Mouse (Mus musculus): ENCODE measurements around the gene Prelp. TPM values are rescaled to one million over a fixed set of nuclear protein-coding genes. Genes with fewer than 3 reads are reported as not detected.

The Prelp gene
- total RNA-seq, 1 experiment: not detected

DNA sequence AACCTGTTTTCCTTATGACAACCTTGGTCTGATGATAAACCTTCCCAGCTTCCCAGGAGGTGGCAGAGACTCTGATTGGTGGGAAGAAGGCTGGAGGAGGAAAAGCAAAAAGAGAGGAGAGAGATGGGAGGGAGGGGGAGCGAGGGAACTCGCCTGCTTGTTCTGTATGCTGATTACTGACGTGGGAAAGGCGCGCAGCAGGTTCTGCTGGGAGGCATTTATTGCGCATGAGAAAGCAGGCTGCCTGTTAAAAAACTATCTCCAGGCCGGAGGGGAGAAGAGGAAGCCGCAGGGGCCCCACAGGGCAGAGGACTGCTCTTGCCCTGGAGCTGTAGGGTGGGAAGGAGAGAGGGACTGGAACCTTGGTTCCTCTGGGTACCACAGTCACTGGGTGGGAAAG lies 34.2 kb downstream of the Prelp start:
- TF ChIP-seq MAFK (IDR thresholded peaks at IDR 0.05; ENCODE audit: insufficient read depth, low read depth, low read length) (no peak), ZNF384 (IDR thresholded peaks at IDR 0.05; ENCODE audit: low read depth, low read length) (no peak), ZC3H11A (IDR thresholded peaks at IDR 0.05; ENCODE audit: borderline replicate concordance, low read depth, low read length) (no peak), HCFC1 (IDR thresholded peaks at IDR 0.05; ENCODE audit: borderline replicate concordance, insufficient read depth, low read length) (no peak), CHD2 (IDR thresholded peaks at IDR 0.05; ENCODE audit: low read depth, low read length) (no peak)
- H3K36me3 ChIP-seq (ENCODE audit: control insufficient read depth, insufficient read depth, low read length, poor library complexity, severe bottlenecking): no peaks in the 10 kb centered on the region
- H3K9ac ChIP-seq (ENCODE audit: insufficient read depth, low read depth, low read length, poor library complexity, severe bottlenecking): no peak overlapping the region
- no peak overlapping the region for H3K4me3 ChIP-seq (ENCODE audit: insufficient read depth in 1 of 2, low read depth in 1 of 2, low read length in 2 of 2, poor library complexity in 1 of 2, severe bottlenecking in 1 of 2)
- H3K9me3 ChIP-seq (ENCODE audit: control insufficient read depth, insufficient read depth, low read depth, low read length): no peaks in the 10 kb centered on the region
- no peak overlapping the region for H3K27ac ChIP-seq (ENCODE audit: insufficient read depth, low read depth, low read length, poor library complexity, severe bottlenecking)
- no peak for DNase-seq (ENCODE audit: low read depth, low spot score)
- peaks cover 10 to 30% of the 10 kb centered on the region in 2 experiments for H3K4me1 ChIP-seq (ENCODE audit: control insufficient read depth in 2 of 2, insufficient read depth in 2 of 2, low read length in 2 of 2, poor library complexity in 1 of 2)
- in situ Hi-C loops (cut with MboI; ENCODE audit: low sequenced_read_pairs in 2 of 2, unreplicated experiment in 2 of 2): no loop called here

DNA sequence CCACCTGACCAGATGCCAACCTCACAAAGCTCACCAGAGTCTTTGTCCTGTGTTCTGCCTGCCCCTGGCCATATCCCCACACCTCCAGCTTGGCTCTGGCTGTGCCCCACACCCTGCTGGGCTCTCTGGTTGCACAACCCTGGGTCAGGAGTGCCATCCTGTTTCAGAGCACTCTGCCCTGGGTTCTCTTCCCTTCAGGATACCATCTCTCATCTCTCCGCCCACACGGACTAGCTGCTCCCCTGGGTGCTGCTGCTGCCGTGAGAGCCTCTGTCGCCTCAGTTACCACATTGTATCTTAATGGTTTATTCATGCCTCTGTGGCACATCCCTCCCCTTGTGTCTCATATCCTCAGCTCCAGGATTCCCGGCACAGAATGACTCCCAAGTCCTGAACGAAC lies 34.8 kb downstream of the Prelp start:
- in situ Hi-C loops (cut with MboI; ENCODE audit: low sequenced_read_pairs in 2 of 2, unreplicated experiment in 2 of 2): no loop called here
- no peaks in the 10 kb centered on the region for H3K36me3 ChIP-seq (ENCODE audit: control insufficient read depth, insufficient read depth, low read length, poor library complexity, severe bottlenecking)
- no peak overlapping the region for H3K27ac ChIP-seq (ENCODE audit: insufficient read depth, low read depth, low read length, poor library complexity, severe bottlenecking)
- peaks cover 7 to 27% of the 10 kb centered on the region in 2 experiments for H3K4me1 ChIP-seq (ENCODE audit: control insufficient read depth in 2 of 2, insufficient read depth in 2 of 2, low read length in 2 of 2, poor library complexity in 1 of 2)
- no peak overlapping the region for H3K9ac ChIP-seq (ENCODE audit: insufficient read depth, low read depth, low read length, poor library complexity, severe bottlenecking)
- DNase-seq (ENCODE audit: low read depth, low spot score): no peak
- H3K4me3 ChIP-seq (ENCODE audit: insufficient read depth in 1 of 2, low read depth in 1 of 2, low read length in 2 of 2, poor library complexity in 1 of 2, severe bottlenecking in 1 of 2): no peak overlapping the region
- TF ChIP-seq ZNF384 (IDR thresholded peaks at IDR 0.05; ENCODE audit: low read depth, low read length) (no peak), HCFC1 (IDR thresholded peaks at IDR 0.05; ENCODE audit: borderline replicate concordance, insufficient read depth, low read length) (no peak), MAFK (IDR thresholded peaks at IDR 0.05; ENCODE audit: insufficient read depth, low read depth, low read length) (no peak), CHD2 (IDR thresholded peaks at IDR 0.05; ENCODE audit: low read depth, low read length) (no peak), ZC3H11A (IDR thresholded peaks at IDR 0.05; ENCODE audit: borderline replicate concordance, low read depth, low read length) (no peak)
- no peaks in the 10 kb centered on the region for H3K9me3 ChIP-seq (ENCODE audit: control insufficient read depth, insufficient read depth, low read depth, low read length)

DNA sequence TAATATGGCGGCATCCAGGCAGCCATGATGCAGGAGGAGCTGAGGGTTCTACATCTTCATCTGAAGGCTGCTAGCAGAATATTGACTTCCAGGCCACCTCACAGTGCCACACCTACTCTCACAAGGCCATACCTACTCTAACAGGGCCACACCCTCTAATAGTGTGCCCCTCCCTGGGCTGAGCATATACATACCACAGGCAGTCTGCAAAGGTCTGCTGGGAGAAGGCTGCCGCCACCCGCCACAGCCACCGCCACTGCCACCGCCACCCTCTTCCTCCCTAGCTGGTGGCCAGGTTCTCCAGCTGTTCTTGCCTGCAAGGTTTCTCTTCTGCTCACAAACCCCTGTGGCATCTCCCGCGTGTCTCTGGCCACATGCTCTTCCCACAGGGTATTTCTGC lies 35.4 kb downstream of the Prelp start:
- Histone ChIP-seq H3K4me3 (ENCODE audit: insufficient read depth in 1 of 2, low read depth in 1 of 2, low read length in 2 of 2, poor library complexity in 1 of 2, severe bottlenecking in 1 of 2) (no peak overlapping the region), H3K9me3 (ENCODE audit: control insufficient read depth, insufficient read depth, low read depth, low read length) (no peaks in the 10 kb centered on the region), H3K36me3 (ENCODE audit: control insufficient read depth, insufficient read depth, low read length, poor library complexity, severe bottlenecking) (no peaks in the 10 kb centered on the region), H3K4me1 (ENCODE audit: control insufficient read depth in 2 of 2, insufficient read depth in 2 of 2, low read length in 2 of 2, poor library complexity in 1 of 2) (peaks cover 6 to 24% of the 10 kb centered on the region in 2 experiments; a peak in 3 of 4 replicates), H3K9ac (ENCODE audit: insufficient read depth, low read depth, low read length, poor library complexity, severe bottlenecking) (no peak overlapping the region), H3K27ac (ENCODE audit: insufficient read depth, low read depth, low read length, poor library complexity, severe bottlenecking) (no peak overlapping the region)
- in situ Hi-C loops (cut with MboI; ENCODE audit: low sequenced_read_pairs in 2 of 2, unreplicated experiment in 2 of 2): no loop called here
- TF ChIP-seq ZNF384 (IDR thresholded peaks at IDR 0.05; ENCODE audit: low read depth, low read length) (no peak), MAFK (IDR thresholded peaks at IDR 0.05; ENCODE audit: insufficient read depth, low read depth, low read length) (no peak), ZC3H11A (IDR thresholded peaks at IDR 0.05; ENCODE audit: borderline replicate concordance, low read depth, low read length) (no peak), CHD2 (IDR thresholded peaks at IDR 0.05; ENCODE audit: low read depth, low read length) (no peak), HCFC1 (IDR thresholded peaks at IDR 0.05; ENCODE audit: borderline replicate concordance, insufficient read depth, low read length) (no peak)
- no peak for DNase-seq (ENCODE audit: low read depth, low spot score)

DNA sequence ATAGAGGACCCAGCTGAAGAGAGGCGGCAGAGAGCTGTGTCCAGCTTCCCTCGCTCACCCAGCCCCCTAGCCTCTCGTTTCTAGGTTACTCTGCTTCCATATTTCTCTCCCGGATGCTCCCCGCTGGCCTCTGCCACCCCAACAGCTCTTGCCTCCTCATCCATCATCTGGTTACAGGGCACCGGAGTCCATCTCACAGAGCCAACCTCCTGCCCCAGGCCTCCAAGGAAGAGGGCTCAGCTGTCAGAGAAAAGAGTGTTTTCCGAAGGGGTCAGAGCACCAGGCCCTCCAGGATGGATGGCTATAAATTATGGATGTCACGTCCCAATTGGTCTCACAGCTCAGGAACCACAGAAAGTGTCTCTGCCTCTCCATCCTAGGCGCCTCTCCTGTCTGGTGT lies 36.5 kb downstream of the Prelp start:
- H3K27ac ChIP-seq (ENCODE audit: insufficient read depth, low read depth, low read length, poor library complexity, severe bottlenecking): no peak overlapping the region
- no peak overlapping the region for H3K9ac ChIP-seq (ENCODE audit: insufficient read depth, low read depth, low read length, poor library complexity, severe bottlenecking)
- H3K36me3 ChIP-seq (ENCODE audit: control insufficient read depth, insufficient read depth, low read length, poor library complexity, severe bottlenecking): no peaks in the 10 kb centered on the region
- H3K4me1 ChIP-seq (ENCODE audit: control insufficient read depth in 2 of 2, insufficient read depth in 2 of 2, low read length in 2 of 2, poor library complexity in 1 of 2): peaks cover 5 to 19% of the 10 kb centered on the region in 2 experiments; a peak in 3 of 4 replicates
- TF ChIP-seq HCFC1 (IDR thresholded peaks at IDR 0.05; ENCODE audit: borderline replicate concordance, insufficient read depth, low read length) (no peak), ZC3H11A (IDR thresholded peaks at IDR 0.05; ENCODE audit: borderline replicate concordance, low read depth, low read length) (no peak), CHD2 (IDR thresholded peaks at IDR 0.05; ENCODE audit: low read depth, low read length) (no peak), ZNF384 (IDR thresholded peaks at IDR 0.05; ENCODE audit: low read depth, low read length) (no peak), MAFK (IDR thresholded peaks at IDR 0.05; ENCODE audit: insufficient read depth, low read depth, low read length) (no peak)
- in situ Hi-C loops (cut with MboI; ENCODE audit: low sequenced_read_pairs in 2 of 2, unreplicated experiment in 2 of 2): no loop called here
- no peak overlapping the region for H3K4me3 ChIP-seq (ENCODE audit: insufficient read depth in 1 of 2, low read depth in 1 of 2, low read length in 2 of 2, poor library complexity in 1 of 2, severe bottlenecking in 1 of 2)
- no peaks in the 10 kb centered on the region for H3K9me3 ChIP-seq (ENCODE audit: control insufficient read depth, insufficient read depth, low read depth, low read length)
- no peak for DNase-seq (ENCODE audit: low read depth, low spot score)

DNA sequence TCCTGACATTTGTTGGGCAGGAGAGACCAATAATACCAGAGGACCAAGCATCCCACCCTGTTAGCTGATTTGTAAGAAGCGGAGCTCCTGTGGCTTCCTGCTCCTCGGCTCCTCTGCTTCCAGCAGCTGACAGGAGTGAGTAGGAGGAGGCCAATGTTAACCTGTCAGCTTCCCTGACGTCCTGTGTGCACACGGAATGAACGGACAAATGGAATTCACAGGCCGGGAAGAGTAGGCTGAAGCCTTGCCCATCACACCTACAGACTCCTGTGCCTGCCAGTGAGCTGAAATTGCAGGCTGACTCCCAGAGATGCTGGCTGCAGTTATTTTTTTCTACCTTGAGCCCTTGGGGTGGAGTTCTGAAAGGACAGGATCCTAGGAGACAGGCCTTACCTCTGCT lies 37.1 kb downstream of the Prelp start:
- in situ Hi-C loops (cut with MboI; ENCODE audit: low sequenced_read_pairs in 2 of 2, unreplicated experiment in 2 of 2): no loop called here
- no peak overlapping the region for H3K27ac ChIP-seq (ENCODE audit: insufficient read depth, low read depth, low read length, poor library complexity, severe bottlenecking)
- peaks cover 2 to 15% of the 10 kb centered on the region in 2 experiments; a peak in 2 of 4 replicates for H3K4me1 ChIP-seq (ENCODE audit: control insufficient read depth in 2 of 2, insufficient read depth in 2 of 2, low read length in 2 of 2, poor library complexity in 1 of 2)
- TF ChIP-seq ZNF384 (IDR thresholded peaks at IDR 0.05; ENCODE audit: low read depth, low read length) (no peak), HCFC1 (IDR thresholded peaks at IDR 0.05; ENCODE audit: borderline replicate concordance, insufficient read depth, low read length) (no peak), ZC3H11A (IDR thresholded peaks at IDR 0.05; ENCODE audit: borderline replicate concordance, low read depth, low read length) (no peak), MAFK (IDR thresholded peaks at IDR 0.05; ENCODE audit: insufficient read depth, low read depth, low read length) (no peak), CHD2 (IDR thresholded peaks at IDR 0.05; ENCODE audit: low read depth, low read length) (no peak)
- no peak overlapping the region for H3K4me3 ChIP-seq (ENCODE audit: insufficient read depth in 1 of 2, low read depth in 1 of 2, low read length in 2 of 2, poor library complexity in 1 of 2, severe bottlenecking in 1 of 2)
- H3K9me3 ChIP-seq (ENCODE audit: control insufficient read depth, insufficient read depth, low read depth, low read length): no peaks in the 10 kb centered on the region
- no peaks in the 10 kb centered on the region for H3K36me3 ChIP-seq (ENCODE audit: control insufficient read depth, insufficient read depth, low read length, poor library complexity, severe bottlenecking)
- no peak overlapping the region for H3K9ac ChIP-seq (ENCODE audit: insufficient read depth, low read depth, low read length, poor library complexity, severe bottlenecking)
- DNase-seq (ENCODE audit: low read depth, low spot score): no peak
